Mouse (Mus musculus) naive thymus-derived CD4-positive, alpha-beta T cell, adult 2 months (primary cell): ENCODE measurements around the gene Gm20388.

ENCODE experiments used
- DNase-seq: peaks from one replicate; pipeline ENCODE4 v3.0.0-alpha.2; 2011; ENCODE audit warnings: low read depth

The Gm20388 gene

GRCm38 (mm10) chr8:121798401-121798800 lies 1887.8 kb downstream of the Gm20388 start:
- no peak for DNase-seq

GRCm38 (mm10) chr8:121804829-121805228 lies 1894.2 kb downstream of the Gm20388 start:
- no peak for DNase-seq

- no peak for DNase-seq
These were observed 1895.5 kb downstream of the Gm20388 start for GRCm38 (mm10) chr8:121806126-121806525.

- DNase-seq, result no peak
These were observed 1897.4 kb downstream of the Gm20388 start for GRCm38 (mm10) chr8:121808032-121808431.

GRCm38 (mm10) chr8:121809524-121810155 lies 1899.0 kb downstream of the Gm20388 start:
- DNase-seq, result no peak

GRCm38 (mm10) chr8:121811502-121811901 lies 1900.9 kb downstream of the Gm20388 start:
- DNase-seq, result no peak

GRCm38 (mm10) chr8:121811931-121812570 lies 1901.4 kb downstream of the Gm20388 start:
- DNase-seq, result no peak

GRCm38 (mm10) chr8:121818226-121818625 lies 1907.6 kb downstream of the Gm20388 start:
- DNase-seq, result no peak

- no peak for DNase-seq
These were observed 1910.2 kb downstream of the Gm20388 start for GRCm38 (mm10) chr8:121820840-121821239.

- no peak for DNase-seq
These were observed 1910.7 kb downstream of the Gm20388 start for GRCm38 (mm10) chr8:121821320-121821719.

GRCm38 (mm10) chr8:121821770-121822169 lies 1911.1 kb downstream of the Gm20388 start:
- DNase-seq, result no peak

GRCm38 (mm10) chr8:121827726-121828125 lies 1917.1 kb downstream of the Gm20388 start:
- no peak for DNase-seq

GRCm38 (mm10) chr8:121828376-121829023 lies 1917.9 kb downstream of the Gm20388 start:
- DNase-seq, result no peak

- DNase-seq, result peak; percentile 96
These were observed 1918.6 kb downstream of the Gm20388 start, which contains the start of gene Klhdc4 for GRCm38 (mm10) chr8:121829048-121829776. Gene Klhdc4, minus strand, starts transcription at chr8:121829569.

- no peak for DNase-seq
These were observed 1919.2 kb downstream of the Gm20388 start for GRCm38 (mm10) chr8:121829777-121830362.

GRCm38 (mm10) chr8:121832061-121832460 lies 1921.4 kb downstream of the Gm20388 start:
- DNase-seq, result no peak

- DNase-seq, result peak; percentile 92
These were observed 1921.9 kb downstream of the Gm20388 start for GRCm38 (mm10) chr8:121832503-121832902.

GRCm38 (mm10) chr8:121841242-121841641 lies 1930.6 kb downstream of the Gm20388 start:
- peak; percentile 52 for DNase-seq

- DNase-seq, result no peak
These were observed 1931.7 kb downstream of the Gm20388 start for GRCm38 (mm10) chr8:121842064-121842955.

- DNase-seq, result no peak
These were observed 1932.6 kb downstream of the Gm20388 start for GRCm38 (mm10) chr8:121843184-121843733.

GRCm38 (mm10) chr8:121844765-121845164 lies 1934.1 kb downstream of the Gm20388 start:
- no peak for DNase-seq
